Comparison of ENCODE assay signal across 7 mouse cellular contexts in genomic region chr11:55184733-55185291, GRCm38 (mm10). TPM values are rescaled to one million over a fixed set of nuclear protein-coding genes. Genes with fewer than 3 reads are reported as not detected.
A peak's percentile ranks its signal among the peaks of the same experiment; 100 is the strongest.
DNase-seq lines count a peak whose midpoint lies in the region; ATAC-seq and TF ChIP-seq lines count a peak whose summit lies in the region.

Gene Slc36a2 (minus strand): TSS chr11:55185077.

- H3K9me3 ChIP-seq in stomach, embryonic 15.5 days = no peaks in the 10 kb centered on the region
- no peaks in the 10 kb centered on the region for H3K9me3 ChIP-seq in hindbrain, embryonic 12.5 days (replicated peaks)

- H3K27ac ChIP-seq in spleen, adult 2 months (ENCODE audit: insufficient read depth, low read length) = no peak within 1 kb of the TSS
- H3K27ac ChIP-seq in stomach, embryonic 15.5 days = no peak within 1 kb of the TSS
- no peak within 1 kb of the TSS for H3K27ac ChIP-seq in hindbrain, embryonic 12.5 days
- H3K27ac ChIP-seq in layer of hippocampus, adult 2 months = no peak within 1 kb of the TSS

- TF ChIP-seq CTCF in spleen, adult 2 months (IDR thresholded peaks at IDR 0.05; ENCODE audit: extremely low read depth, insufficient read depth, insufficient read length, insufficient replicate concordance) = no peak
- TF ChIP-seq CTCF in layer of hippocampus, adult 2 months (conservative IDR thresholded peaks at IDR 0.05) = no peak

- peak; percentile 52; the same call in 1 of the 2 replicates for ATAC-seq in stomach, embryonic 15.5 days (ENCODE audit: insufficient read depth, low FRiP score, low read depth)
- ATAC-seq in hindbrain, embryonic 12.5 days (ENCODE audit: low FRiP score) = no peak

- H3K27me3 ChIP-seq in spleen, adult 2 months (ENCODE audit: control insufficient read depth, insufficient read depth, low read length) = no peaks in the 10 kb centered on the region
- H3K27me3 ChIP-seq in stomach, embryonic 15.5 days (replicated peaks) = no peaks in the 10 kb centered on the region
- no peaks in the 10 kb centered on the region for H3K27me3 ChIP-seq in hindbrain, embryonic 12.5 days

- H3K4me2 ChIP-seq in stomach, embryonic 15.5 days = no peak within 1 kb of the TSS
- no peak within 1 kb of the TSS for H3K4me2 ChIP-seq in hindbrain, embryonic 12.5 days (replicated peaks)

- DNase-seq in spleen, adult 2 months (ENCODE audit: low read depth in 1 of 2, low spot score in 2 of 2) = no peak
- DNase-seq in spleen, adult 18-20 months = no peak
- peak; percentile 74 to 85 for DNase-seq in cerebellum, adult 18-20 months
- DNase-seq in liver = peak; percentile 45
- DNase-seq in layer of hippocampus, adult 2 months (ENCODE audit: low spot score in 2 of 2) = no peak

- H3K36me3 ChIP-seq in spleen, adult 2 months (ENCODE audit: control insufficient read depth, insufficient read depth, low read length) = no peaks in the 10 kb centered on the region
- H3K36me3 ChIP-seq in stomach, embryonic 15.5 days = no peaks in the 10 kb centered on the region
- no peaks in the 10 kb centered on the region for H3K36me3 ChIP-seq in hindbrain, embryonic 12.5 days

- no peak for TF ChIP-seq POLR2A in spleen, adult 2 months (IDR thresholded peaks at IDR 0.05; ENCODE audit: low read depth, low read length)

- no peak within 1 kb of the TSS for H3K4me3 ChIP-seq in spleen, adult 2 months (ENCODE audit: extremely low read depth, insufficient read depth, insufficient read length)
- H3K4me3 ChIP-seq in stomach, embryonic 15.5 days (replicated peaks) = no peak within 1 kb of the TSS
- H3K4me3 ChIP-seq in hindbrain, embryonic 12.5 days = no peak within 1 kb of the TSS
- no peak within 1 kb of the TSS for H3K4me3 ChIP-seq in layer of hippocampus, adult 2 months

- WGBS in spleen, adult 2 months = 76% methylated on average over 10 of the region's 10 CpGs
- 32% methylated on average over 10 of the region's 10 CpGs for WGBS in stomach, embryonic 15.5 days
- 24% methylated on average over 10 of the region's 10 CpGs for WGBS in hindbrain, embryonic 12.5 days

- H3K4me1 ChIP-seq in spleen, adult 2 months (ENCODE audit: control insufficient read depth, insufficient read depth, insufficient read length) = no peaks in the 10 kb centered on the region
- no peaks in the 10 kb centered on the region for H3K4me1 ChIP-seq in stomach, embryonic 15.5 days
- H3K4me1 ChIP-seq in hindbrain, embryonic 12.5 days = 0 out of 2 replicates have a peak, but pooled peaks cover 3% of the 10 kb centered on the region

- H3K9ac ChIP-seq in stomach, embryonic 15.5 days = no peak within 1 kb of the TSS
- no peak within 1 kb of the TSS for H3K9ac ChIP-seq in hindbrain, embryonic 12.5 days

RNA-seq across cellular contexts. Expression of gene Slc36a2, which starts in this region (rescaled TPM):
- 10.2 and 12.8 TPM in 2 replicates for polyA plus RNA-seq in spleen, adult 2 months (2012; rRNA removed)
- polyA plus RNA-seq in stomach, embryonic 15.5 days (2015; fragmentation: Nextera tagmentation; extraction: Ambion mirVana) = 0.66 and 2.0 TPM in 2 replicates
- 0.40 and 0.52 TPM in 2 replicates for polyA plus RNA-seq in hindbrain, embryonic 12.5 days (2016; fragmentation: Nextera tagmentation; extraction: Ambion mirVana)
- total RNA-seq in layer of hippocampus, adult 2 months (2021) = under 1 TPM in 1 of 2 experiments, not detected in 1; 0.33 TPM

Comparison
In these comparisons a context has a peak if more than half of its experiments do, and no peak if none do; other contexts are left out.
1. DNase-seq: peak in cerebellum, adult 18-20 months (2 of 2) and liver (single experiment); none in spleen, adult 2 months (0 of 2), spleen, adult 18-20 months (0 of 2) and layer of hippocampus, adult 2 months (0 of 2).